33 mouse cellular contexts compared by ENCODE assay signal in the genomic region with DNA sequence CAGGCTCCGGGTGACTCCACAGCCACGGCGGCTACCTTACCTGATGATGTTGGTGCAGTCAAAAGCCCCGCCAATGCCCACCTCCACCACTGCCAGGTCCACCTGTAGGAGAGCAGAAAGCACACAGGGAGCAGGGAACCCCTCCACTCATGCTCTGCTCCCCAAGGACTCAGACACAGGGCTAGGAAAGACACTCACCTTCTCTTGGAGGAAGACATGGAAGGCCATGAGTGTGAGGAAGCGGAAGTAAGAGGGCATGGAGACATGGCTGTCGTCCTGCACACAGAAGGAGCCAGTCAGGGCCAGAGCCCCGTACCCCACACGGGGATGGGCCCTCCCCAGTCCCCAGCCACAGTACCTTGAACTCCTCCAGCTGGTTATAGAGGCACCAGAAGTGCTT. TPM values are rescaled to one million over a fixed set of nuclear protein-coding genes. Genes with fewer than 3 reads are reported as not detected.
"Had no signal": no experiment of that assay in that cellular context is flagged by ENCODE, and none has a peak within 500 bp of the region (broad histone marks: within the 10 kb centered on the region; RNA-seq: fewer than 3 reads in every experiment).

No protein-coding gene starts in this region.

- H3K9me3 ChIP-seq: embryonic facial prominence, embryonic 12.5 days; embryonic facial prominence, embryonic 15.5 days; forebrain, embryonic 10.5 days; forebrain, embryonic 12.5 days; forebrain, embryonic 13.5 days; forebrain, embryonic 15.5 days had no signal

- ATAC-seq: forebrain, embryonic 13.5 days; forebrain, embryonic 14.5 days; forebrain, embryonic 15.5 days; forebrain, embryonic 16.5 days; forebrain, postnatal 0 days had no signal

- H3K4me3 ChIP-seq: embryonic facial prominence, embryonic 12.5 days; embryonic facial prominence, embryonic 15.5 days; erythroblast, embryonic 14.5 days; forebrain, embryonic 10.5 days; forebrain, embryonic 12.5 days; forebrain, embryonic 13.5 days; forebrain, embryonic 15.5 days; gastrocnemius, adult 2 months; heart, adult 2 months had no signal

- H3K27me3 ChIP-seq: embryonic facial prominence, embryonic 12.5 days; embryonic facial prominence, embryonic 15.5 days; forebrain, embryonic 12.5 days; forebrain, embryonic 13.5 days; forebrain, embryonic 15.5 days had no signal

- DNase-seq: cerebellum, adult 2 months; cerebellum, adult 8-10 months; cerebellum, adult 9-10 months; cerebellum, adult 9-11 months; cerebellum, postnatal 10 days; cerebellum, postnatal 14 days; cerebellum, postnatal 25 days; cerebellum, postnatal 36 days; embryo, embryonic 11 days; forebrain, postnatal 0 days; gastrocnemius, adult 2 months; gastrocnemius, postnatal 10 days; gastrocnemius, postnatal 14 days; gastrocnemius, postnatal 25 days; gastrocnemius, postnatal 36 days; heart, adult 18-20 months; heart, adult 2 months had no signal

- H3K9ac ChIP-seq: embryonic facial prominence, embryonic 12.5 days; embryonic facial prominence, embryonic 15.5 days; forebrain, embryonic 12.5 days; forebrain, embryonic 13.5 days; forebrain, embryonic 15.5 days; forebrain, postnatal 0 days had no signal

- H3K27ac ChIP-seq: embryonic facial prominence, embryonic 12.5 days; embryonic facial prominence, embryonic 15.5 days; forebrain, embryonic 10.5 days; forebrain, embryonic 12.5 days; forebrain, embryonic 13.5 days; forebrain, embryonic 15.5 days; gastrocnemius, adult 2 months; heart, adult 2 months had no signal

- H3K4me2 ChIP-seq: embryonic facial prominence, embryonic 12.5 days; embryonic facial prominence, embryonic 15.5 days; forebrain, embryonic 12.5 days; forebrain, embryonic 13.5 days; forebrain, embryonic 15.5 days had no signal

RNA-seq across cellular contexts. Expression of gene 6330409D20Rik, which starts 53.3 kb away (rescaled TPM):
- total RNA-seq: common myeloid progenitor, adult 5-6 weeks; gastrocnemius, adult 18-20 months; gastrocnemius, adult 2 months; gastrocnemius, adult 8-10 months; gastrocnemius, postnatal 10 days; gastrocnemius, postnatal 14 days; gastrocnemius, postnatal 25 days; gastrocnemius, postnatal 36 days; gastrocnemius, postnatal 4 days; granulocyte monocyte progenitor cell, adult 5-6 weeks; heart, adult 18-20 months; heart, adult 2 months; heart, adult 8-10 months had no signal
- polyA plus RNA-seq: erythroblast, embryonic 14.5 days; gonadal fat pad, adult 2 months; heart, adult 2 months had no signal
